In genomic region chr19:52442523-52442922, GRCm38 (mm10) we compare ENCODE assay signal across 21 mouse cellular contexts.
"Had no signal": no experiment of that assay in that cellular context is flagged by ENCODE, and none has a peak within 500 bp of the region (broad histone marks: within the 10 kb centered on the region; RNA-seq: fewer than 3 reads in every experiment).

No protein-coding gene starts in this region.

- H3K4me1 ChIP-seq: liver, embryonic 13.5 days; megakaryocyte, embryonic 14.5 days; midbrain, embryonic 10.5 days; midbrain, embryonic 13.5 days; neural tube, embryonic 13.5 days had no signal

- H3K4me3 ChIP-seq: layer of hippocampus, adult 2 months; left cerebral cortex, adult 2 months; liver, embryonic 13.5 days; megakaryocyte, embryonic 14.5 days; midbrain, embryonic 10.5 days; midbrain, embryonic 13.5 days; myocyte; neural tube, embryonic 13.5 days had no signal

- H3K36me3 ChIP-seq: liver, embryonic 13.5 days; midbrain, embryonic 10.5 days; midbrain, embryonic 13.5 days; neural tube, embryonic 13.5 days had no signal

- H3K27ac ChIP-seq: kidney, postnatal 0 days; layer of hippocampus, adult 2 months; left cerebral cortex, adult 2 months; liver, embryonic 13.5 days; midbrain, embryonic 10.5 days; midbrain, embryonic 13.5 days; neural tube, embryonic 13.5 days; stomach, postnatal 0 days had no signal

- H3K27me3 ChIP-seq: liver, embryonic 13.5 days; megakaryocyte, embryonic 14.5 days; midbrain, embryonic 13.5 days; neural tube, embryonic 13.5 days had no signal

- H3K4me2 ChIP-seq: liver, embryonic 13.5 days; midbrain, embryonic 13.5 days; neural tube, embryonic 13.5 days had no signal

- ATAC-seq: intestine, postnatal 0 days; midbrain, embryonic 13.5 days; midbrain, embryonic 16.5 days had no signal

- H3K9ac ChIP-seq: liver, embryonic 13.5 days; midbrain, embryonic 13.5 days; neural tube, embryonic 13.5 days had no signal

- DNase-seq: kidney, adult 2 months; kidney, postnatal 25 days; layer of hippocampus, adult 9-11 months; layer of hippocampus, postnatal 36 days; liver, embryonic 13.5 days; retina, postnatal 1 day; right cerebral cortex, postnatal 25 days; thymus, adult 2 months; thymus, postnatal 14 days; thymus, postnatal 4 days had no signal

- H3K9me3 ChIP-seq: liver, embryonic 13.5 days; megakaryocyte, embryonic 14.5 days; midbrain, embryonic 10.5 days; midbrain, embryonic 13.5 days; neural tube, embryonic 13.5 days had no signal
